Mouse (Mus musculus): Measurements from ENCODE around the gene Rasal1. TPM values are rescaled to one million over a fixed set of nuclear protein-coding genes. Genes with fewer than 3 reads are reported as not detected.
A peak's percentile ranks its signal among the peaks of the same experiment; 100 is the strongest.

Rasal1 gene
- total RNA-seq, 1 experiment from 2014 or later = 4.5 TPM

DNA sequence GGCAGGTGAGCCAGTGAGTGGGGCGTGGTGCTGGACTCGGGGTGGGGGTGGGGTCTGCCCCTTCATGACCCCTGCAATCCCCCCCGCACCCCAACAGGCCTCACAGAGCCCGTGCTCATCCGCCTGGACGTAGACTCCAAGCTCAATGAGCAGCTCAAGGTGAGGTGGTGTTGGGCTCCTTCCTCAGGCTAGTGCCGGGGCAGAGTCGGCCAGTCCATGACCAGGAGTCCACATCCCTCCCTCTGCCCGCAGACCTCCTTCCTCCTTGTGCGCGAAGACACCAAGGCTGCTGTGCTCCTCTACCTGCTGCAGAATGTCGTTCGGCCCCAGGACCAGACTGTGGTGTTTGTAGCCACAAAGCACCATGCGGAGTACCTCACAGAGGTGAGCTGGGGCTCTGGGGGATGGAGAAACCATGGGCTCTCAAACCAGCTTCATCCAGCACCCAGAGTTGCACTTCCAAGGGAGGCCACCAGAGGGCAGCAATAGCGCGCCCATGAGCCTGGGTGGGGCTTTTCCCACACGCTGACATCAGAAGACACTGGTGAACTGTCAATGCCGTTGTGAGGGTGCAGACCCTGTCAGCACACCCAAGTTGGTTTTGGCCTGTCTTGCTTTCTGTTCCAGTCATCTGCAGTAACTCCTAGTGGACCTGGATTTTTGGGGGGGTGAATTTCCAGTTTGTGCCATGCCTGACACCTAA is 28.1 kb upstream of the Rasal1 start:
- peak; percentile 53 for ATAC-seq (ENCODE audit: extremely low read depth, insufficient number of reproducible peaks, low FRiP score, poor library complexity, severe bottlenecking)

DNA sequence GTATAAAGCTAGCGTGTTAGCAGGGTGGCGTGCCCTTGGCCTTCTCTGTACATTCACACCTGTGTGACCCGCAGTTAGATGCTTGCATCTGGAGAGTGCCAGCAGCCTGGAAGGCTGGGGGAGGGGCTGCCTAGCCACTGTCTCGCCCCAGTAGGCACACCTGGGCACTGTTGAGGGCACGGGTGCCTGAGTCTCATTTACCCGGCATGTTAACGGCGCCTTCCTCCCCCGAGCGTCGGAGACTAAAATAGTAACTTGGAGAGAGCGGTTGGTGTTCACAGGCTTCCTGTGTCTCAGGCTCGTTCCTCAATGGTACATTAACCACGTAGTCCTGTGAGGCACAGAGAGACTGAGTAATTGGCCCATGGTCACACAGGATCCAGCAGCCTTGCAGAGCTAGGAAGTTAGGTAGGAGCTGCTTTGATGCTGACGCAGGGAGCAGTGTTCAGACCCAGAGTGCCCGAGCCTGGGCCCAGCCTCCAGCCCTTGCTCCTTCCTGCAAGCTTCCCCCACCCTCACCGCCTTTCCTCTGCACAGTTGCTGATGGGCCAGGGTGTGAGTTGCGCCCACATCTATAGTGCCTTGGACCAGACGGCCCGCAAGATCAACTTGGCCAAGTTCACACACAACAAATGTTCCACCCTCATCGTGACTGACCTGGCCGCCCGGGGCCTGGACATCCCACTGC is 27.4 kb upstream of the Rasal1 start:
- ATAC-seq (ENCODE audit: extremely low read depth, insufficient number of reproducible peaks, low FRiP score, poor library complexity, severe bottlenecking) = peak; percentile 42

DNA sequence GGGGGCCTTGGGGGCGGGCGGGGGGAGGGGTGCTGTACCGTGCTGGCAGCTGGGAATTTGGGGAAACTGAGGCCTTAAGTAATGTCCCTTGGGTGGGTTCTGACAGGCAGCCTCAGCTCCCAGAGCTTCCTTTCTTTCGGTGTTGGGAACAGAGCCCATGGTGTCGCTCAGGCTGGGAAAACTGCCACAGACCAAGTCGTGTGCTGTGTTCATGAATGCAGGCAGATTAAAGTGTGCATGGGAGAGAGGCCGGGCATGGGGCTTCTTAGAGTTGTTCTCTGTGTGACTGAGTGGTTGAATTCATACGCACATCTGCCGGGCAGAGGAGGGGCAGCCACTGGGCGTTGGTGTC is 26.8 kb upstream of the Rasal1 start:
- no peak for ATAC-seq (ENCODE audit: extremely low read depth, insufficient number of reproducible peaks, low FRiP score, poor library complexity, severe bottlenecking)

DNA sequence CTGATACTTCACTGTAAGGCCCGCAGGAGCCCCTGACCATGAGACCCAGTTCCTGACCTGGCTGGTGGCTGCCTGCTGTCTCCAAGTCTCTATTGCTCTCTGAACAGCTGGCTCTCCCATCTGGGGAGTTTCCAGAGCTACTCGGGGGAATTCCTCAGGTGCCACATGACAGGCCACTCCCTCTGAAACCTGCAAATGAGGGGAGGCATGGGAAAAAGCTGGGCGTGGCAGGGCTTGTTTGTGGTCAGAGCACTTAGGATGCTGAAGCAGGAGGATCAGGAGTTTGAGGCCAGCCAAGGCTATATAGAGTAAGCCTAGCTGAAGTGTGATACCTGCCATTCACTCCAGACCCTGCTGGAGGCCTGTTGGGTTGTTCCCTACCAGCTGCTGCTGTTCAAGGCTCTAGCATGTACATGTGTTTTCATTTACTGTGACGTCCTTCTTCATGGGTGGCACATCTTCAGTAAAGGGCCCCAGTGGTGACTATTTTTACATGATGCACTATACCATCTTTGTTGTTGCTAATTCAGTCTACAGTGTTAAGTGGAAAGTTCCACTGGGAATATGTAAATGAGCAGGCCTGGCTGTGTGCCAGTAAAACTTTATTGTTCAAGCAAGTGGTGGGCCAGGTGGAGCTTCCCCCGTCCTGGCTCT is 26.3 kb upstream of the Rasal1 start:
- ATAC-seq (ENCODE audit: extremely low read depth, insufficient number of reproducible peaks, low FRiP score, poor library complexity, severe bottlenecking) = peak; percentile 3; the same call in 1 of the 2 replicates

DNA sequence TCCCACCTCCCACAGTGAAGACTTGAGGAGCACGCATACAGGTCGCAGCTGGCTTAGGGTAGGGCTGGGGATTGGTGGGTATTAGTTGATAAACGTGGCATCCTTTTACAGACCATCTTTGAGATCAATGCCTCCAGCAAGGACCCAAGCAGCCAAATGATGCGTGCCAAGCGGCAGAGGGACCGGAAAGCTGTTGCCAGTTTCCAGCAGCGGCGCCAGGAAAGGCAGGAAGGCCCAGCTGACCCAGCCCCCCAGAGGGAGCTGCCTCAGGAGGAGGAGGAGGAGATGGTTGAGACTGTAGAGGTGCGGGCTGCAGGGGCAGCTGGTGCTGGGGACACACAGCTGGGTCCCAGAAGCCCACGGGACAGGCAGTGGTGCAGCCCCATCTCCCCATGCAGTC is 24.2 kb upstream of the Rasal1 start:
- no peak for ATAC-seq (ENCODE audit: extremely low read depth, insufficient number of reproducible peaks, low FRiP score, poor library complexity, severe bottlenecking)

DNA sequence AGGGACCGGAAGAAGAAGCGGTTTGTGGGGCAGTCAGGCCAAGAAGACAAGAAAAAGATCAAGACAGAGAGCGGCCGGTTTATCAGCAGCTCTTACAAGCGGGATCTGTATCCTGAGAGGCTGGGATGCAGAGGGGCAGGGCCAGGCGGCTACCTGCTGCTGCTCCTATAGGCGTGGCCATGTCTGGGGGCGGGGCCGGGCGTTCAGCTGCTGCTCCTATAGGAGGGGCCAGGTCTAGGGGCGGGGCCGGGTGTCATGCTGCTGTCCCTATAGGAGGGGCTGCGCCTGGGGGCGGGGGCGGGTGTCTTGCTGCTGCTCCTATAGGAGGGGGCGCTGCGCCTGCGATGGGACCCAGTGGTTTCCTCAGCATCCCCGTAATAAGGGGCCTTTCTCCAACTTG is 22.2 kb upstream of the Rasal1 start:
- ATAC-seq (ENCODE audit: extremely low read depth, insufficient number of reproducible peaks, low FRiP score, poor library complexity, severe bottlenecking) = no peak

DNA sequence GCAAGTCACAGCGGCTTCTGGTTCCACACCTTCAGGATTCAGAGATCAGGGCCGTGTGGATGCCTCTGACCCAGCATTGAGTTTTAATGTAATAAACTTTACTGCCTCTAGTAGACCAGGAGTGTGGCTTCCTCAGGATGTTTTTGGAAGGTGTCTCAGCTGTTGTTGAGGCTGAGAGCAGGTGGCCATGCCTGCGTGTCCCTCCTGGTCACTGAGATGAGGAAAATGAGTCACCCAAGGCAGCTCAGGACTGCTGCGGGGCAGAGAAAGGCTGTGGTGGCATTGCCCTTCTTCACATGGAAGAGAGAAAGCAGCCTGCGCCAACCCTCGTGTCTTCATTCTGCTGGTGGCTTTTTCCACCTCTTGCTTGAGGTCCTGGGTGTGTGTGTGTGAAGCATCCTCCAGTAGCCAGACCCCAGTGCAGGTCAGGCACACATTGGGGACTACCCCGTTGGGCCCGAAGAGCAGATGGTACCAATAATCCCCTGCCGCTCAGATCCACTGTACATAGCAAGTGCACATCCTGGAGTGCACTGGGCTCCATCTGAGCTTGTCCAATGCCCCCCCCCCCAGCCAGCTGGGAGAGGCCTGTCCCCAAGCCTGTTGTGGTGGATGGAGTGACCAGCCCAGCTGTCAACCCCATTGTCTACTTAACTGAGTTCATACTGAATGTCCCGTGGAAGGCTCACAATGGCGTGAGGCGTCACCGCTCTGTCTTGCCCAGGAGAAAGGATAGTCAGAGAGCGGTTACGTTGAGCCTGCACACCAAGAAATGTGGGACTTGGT is 20.9 kb upstream of the Rasal1 start:
- no peak for ATAC-seq (ENCODE audit: extremely low read depth, insufficient number of reproducible peaks, low FRiP score, poor library complexity, severe bottlenecking)

DNA sequence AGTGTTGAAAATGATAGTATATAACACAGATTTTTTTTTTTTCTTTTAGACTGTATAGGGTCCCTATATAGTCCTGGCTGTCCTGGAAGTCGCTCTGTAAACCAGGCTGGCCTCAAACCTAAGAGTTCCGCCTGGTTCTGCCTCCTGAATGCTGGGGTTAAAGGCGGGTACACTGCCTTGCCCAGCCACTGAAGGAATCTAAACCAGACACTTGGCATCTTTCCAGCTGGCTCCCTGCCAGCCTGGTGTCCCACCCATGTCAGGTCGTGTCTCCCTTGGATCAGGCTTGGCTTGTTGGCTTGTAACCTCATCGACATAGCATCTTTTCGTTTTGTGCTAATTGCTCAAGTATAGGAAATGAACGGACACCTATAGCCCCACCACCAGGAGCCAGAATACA is 20.0 kb upstream of the Rasal1 start:
- ATAC-seq (ENCODE audit: extremely low read depth, insufficient number of reproducible peaks, low FRiP score, poor library complexity, severe bottlenecking) = no peak

DNA sequence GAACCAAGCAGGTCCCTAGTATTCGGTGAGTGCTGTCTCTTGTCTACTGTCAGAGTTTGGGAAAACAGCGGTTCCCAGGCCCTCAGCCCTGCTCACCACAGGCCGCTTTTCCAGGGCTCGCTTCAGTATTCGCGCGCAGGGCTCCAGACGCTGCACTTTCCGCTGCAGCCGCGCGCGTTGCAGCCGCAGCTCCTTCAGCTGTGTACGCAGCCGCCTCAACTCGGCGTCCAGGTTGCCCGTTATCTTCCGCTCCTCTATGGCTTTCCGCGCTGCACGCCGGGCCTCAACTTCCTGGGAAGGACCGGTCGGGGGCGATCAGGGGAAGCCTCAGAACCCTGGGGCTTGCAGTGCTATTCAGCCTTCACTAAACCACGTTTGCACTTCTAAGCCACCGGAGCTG is 17.5 kb upstream of the Rasal1 start:
- ATAC-seq (ENCODE audit: extremely low read depth, insufficient number of reproducible peaks, low FRiP score, poor library complexity, severe bottlenecking) = no peak

DNA sequence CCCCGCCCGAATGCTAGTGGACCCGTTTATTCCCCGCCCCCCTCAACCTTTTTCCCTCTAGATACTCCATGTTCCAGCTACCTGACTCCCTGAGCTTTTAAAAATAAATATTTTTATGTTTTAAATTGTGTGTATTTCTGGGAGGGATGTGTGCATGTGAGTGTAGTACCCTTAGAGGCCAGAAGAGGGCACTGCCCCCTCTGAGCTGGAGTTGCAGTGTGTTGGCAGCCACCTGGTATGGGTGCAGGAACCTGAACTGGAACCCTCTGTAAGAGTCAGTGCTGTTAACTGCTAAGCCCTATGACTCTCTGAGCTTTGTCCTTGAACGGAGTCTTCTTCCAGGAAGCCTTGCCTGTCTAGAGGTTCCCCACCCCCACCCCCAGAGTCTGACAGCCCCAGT is 16.7 kb upstream of the Rasal1 start:
- no peak for ATAC-seq (ENCODE audit: extremely low read depth, insufficient number of reproducible peaks, low FRiP score, poor library complexity, severe bottlenecking)

DNA sequence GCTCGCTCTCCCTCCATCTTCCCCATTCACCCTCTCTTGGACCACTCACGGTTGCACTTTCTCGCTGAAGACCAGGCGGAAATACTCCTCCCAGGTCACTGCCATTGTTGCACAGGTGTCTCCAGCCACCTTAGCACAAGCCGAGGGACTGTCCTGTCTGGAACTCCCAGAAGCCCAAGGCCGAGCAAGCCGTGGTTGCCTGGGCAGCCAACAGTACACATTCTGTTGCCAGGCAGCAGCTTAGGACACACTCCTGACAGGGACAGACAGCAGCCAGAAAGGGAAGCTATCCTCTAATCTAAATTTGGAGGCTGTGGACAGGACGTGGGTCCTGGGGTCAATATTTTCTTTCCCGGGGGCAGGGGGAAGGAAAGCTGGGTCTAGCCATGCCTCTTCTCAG is 14.5 kb upstream of the Rasal1 start, which contains the start of gene Cfap73:
Gene Cfap73, minus strand, starts transcription at position 105 of the 400 bp plus-strand sequence.
- no peak for ATAC-seq (ENCODE audit: extremely low read depth, insufficient number of reproducible peaks, low FRiP score, poor library complexity, severe bottlenecking)

DNA sequence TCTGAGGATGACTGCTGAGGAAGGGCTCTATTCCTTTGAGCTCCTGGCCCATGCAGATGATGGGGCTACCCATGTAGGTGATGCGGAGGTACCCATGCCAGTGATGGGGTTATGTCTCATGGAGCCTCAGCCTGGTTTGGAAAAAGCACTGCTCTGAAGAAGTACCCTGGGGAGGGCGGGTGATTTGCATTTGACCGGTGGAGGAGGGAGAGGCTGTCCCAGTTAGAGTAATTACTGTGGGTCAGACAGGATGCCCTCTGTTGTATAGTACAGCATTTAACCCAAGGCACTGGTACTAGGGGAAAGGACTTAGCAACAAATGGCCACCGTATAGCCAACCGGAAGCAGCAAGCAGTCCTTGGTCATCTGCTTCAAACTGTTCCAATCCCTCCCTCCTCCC is 13.8 kb upstream of the Rasal1 start:
- 0 out of 2 replicates have a peak, but pooled peaks have one; percentile 14 for ATAC-seq (ENCODE audit: extremely low read depth, insufficient number of reproducible peaks, low FRiP score, poor library complexity, severe bottlenecking)

DNA sequence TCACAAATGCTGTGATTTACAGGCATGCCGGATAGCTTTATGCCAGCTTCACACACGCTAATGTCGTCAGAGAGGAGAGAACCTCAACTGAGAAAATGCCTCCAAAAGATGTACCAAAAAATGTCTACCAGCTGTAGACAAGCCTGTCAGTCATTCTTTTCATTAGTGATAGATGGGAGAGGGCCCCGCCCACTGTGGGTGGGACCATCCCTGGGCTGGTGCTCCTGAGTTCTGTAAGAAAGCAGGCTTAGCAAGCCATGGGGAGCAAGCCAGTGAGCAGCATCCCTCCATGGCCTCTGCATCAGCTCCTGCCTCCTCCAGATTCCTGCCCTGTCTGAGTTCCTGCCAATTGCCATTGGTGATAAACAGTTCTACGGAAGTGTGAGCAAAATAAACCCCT is 13.0 kb upstream of the Rasal1 start:
- no peak for ATAC-seq (ENCODE audit: extremely low read depth, insufficient number of reproducible peaks, low FRiP score, poor library complexity, severe bottlenecking)

DNA sequence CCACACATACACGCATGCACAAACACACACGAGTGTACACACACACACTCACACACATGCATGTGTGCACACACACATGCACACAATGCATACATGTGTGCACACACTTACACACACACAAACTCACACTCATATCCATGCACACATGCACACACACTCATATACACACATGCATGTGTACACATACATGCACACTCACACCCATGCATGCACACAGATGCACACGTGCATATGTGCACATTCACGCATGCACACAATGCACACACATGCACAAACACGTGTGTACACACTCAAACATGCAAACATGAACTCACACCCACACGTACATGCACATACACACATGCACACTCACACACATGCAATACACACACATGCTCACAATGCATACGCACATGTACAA is 8.5 kb upstream of the Rasal1 start:
- ATAC-seq (ENCODE audit: extremely low read depth, insufficient number of reproducible peaks, low FRiP score, poor library complexity, severe bottlenecking) = no peak

DNA sequence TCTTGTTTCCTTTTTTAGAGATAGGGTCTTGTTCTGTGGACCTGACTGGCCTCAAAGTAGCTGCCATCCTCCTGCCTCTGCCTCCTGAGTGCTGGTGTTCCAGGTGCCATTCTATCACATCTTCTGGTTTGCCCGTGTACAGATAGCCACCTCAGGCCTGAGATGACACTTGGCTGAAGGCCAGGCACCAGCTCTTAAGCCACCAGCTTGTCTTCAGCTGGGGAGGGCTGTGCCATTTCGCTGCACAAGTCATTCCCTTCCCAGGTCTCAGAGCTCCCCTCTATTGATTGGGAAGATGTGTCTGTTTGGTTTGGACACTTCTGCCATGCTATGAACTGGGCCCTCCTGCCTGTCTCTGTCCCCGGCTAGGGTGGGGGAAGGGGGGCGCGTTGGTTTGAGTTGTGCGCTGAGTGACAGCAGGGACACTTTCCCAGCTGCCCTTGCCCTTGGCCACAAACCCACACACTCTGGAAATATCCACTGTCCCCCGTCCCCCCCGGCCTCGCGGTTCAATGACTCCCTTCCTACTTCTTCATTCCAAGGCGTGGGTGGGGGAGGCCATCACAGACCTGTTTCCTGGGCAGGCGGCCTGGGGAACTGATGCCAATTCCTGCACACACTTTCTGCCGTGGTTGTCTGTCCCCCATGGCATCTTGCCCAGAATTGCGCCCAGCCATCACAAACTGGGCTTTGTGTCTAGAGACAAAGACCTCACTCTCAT is 5.1 kb upstream of the Rasal1 start:
- no peak for ATAC-seq (ENCODE audit: extremely low read depth, insufficient number of reproducible peaks, low FRiP score, poor library complexity, severe bottlenecking)

DNA sequence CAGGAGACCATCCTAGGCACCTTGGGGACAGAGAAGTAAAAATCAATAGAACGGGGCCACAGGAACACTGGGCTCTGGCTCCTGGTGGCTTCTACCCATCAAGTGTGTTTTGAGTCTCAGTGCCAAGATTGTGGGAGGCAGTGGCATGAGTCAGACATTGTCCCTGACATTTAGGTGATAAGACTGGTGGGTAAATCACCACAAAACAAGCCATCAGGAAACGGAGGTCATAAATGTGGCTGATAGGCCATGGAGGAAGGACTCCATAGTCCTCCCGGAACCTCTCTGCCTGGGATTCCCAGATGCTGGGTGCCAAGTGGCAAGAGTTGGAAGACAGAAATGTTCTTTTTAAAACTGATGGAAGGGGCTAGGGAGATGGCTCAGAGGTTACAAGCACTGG is 4.4 kb upstream of the Rasal1 start:
- no peak for ATAC-seq (ENCODE audit: extremely low read depth, insufficient number of reproducible peaks, low FRiP score, poor library complexity, severe bottlenecking)

DNA sequence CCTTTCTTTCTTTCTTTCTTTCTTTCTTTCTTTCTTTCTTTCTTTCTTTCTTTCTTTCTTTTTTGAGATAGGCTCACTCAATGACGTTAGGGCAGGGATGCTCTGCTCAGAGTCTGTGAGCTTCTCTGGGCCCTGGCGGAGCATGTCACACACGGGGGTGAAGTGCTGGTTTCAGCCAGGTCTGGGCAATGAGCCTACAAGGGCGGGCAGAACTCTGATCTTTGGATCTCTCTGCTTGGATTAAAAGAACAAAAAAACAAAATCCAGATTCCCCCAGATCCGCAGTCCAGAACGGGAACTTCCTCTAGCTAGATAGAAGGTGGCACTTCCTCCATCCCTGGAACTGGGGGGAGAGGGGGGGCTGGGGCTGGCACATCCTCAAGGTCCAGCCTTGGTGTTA is 2.8 kb upstream of the Rasal1 start:
- no peak for ATAC-seq (ENCODE audit: extremely low read depth, insufficient number of reproducible peaks, low FRiP score, poor library complexity, severe bottlenecking)

DNA sequence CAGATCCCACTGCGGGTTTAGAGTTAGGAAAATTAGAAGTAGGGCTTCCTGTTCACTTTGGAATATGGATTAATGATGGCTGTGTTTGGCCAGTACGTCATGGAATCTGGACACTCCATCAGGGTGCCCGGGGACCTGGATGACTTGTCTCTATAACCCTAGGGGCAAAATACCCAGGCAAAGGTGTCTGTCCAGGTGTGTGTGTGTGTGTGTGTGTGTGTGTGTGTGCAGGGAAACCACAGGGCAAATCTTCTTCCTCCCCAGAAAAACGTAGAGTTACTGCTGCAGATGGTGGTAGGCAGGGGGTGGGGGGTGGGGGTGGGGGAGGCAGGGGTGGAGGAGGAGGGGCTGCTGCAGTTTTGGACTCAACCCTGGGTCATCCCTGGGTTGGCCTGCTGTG is 1.3 kb upstream of the Rasal1 start:
- ATAC-seq (ENCODE audit: extremely low read depth, insufficient number of reproducible peaks, low FRiP score, poor library complexity, severe bottlenecking) = no peak

Measured in neutrophil, adult 5-6 weeks (primary cell).